Mouse (Mus musculus): ENCODE results near the gene Rin2. TPM values are rescaled to one million over a fixed set of nuclear protein-coding genes. Genes with fewer than 3 reads are reported as not detected.

Rin2 gene
- 50.3 and 55.2 TPM in 2 replicates for polyA plus RNA-seq (2015; fragmentation: Nextera tagmentation; extraction: Ambion mirVana)

DNA sequence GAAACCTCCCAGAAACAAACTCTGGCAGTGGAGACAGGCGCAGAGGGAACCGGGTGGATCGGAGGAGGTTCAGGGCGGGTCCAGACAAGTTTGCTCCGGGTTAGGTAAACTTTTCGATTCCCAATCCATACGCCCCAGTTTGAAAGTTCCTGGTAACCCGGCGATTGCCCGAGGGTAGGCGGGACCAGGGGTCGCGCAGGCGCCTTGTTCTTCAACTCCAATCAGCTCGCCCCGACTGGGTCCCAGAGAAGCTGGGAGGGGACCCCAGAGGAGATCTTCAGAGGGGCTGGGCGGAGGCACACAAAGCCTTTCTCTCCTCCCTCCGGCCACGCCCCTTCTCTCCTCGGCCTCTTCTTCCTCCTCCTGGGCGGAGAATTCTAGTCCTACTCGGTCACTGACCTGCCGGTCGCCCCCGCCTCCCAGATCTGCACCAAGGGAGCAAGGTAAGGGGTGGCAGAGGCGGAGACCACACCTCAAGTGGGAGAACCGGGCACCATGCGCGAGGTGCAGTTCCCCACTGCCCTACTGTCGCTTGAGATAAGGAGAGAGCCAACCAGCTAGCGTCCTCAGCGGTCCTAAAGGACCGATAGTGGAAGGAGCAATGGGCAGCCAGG, at the start of gene Rin2:
Gene Rin2 (plus strand): TSS at position 74 of the 614 bp plus-strand sequence.
- H3K27ac ChIP-seq (ENCODE audit: low read length): peak within 1 kb of the TSS; percentile 86
- no peaks in the 10 kb centered on the region for H3K36me3 ChIP-seq (ENCODE audit: insufficient read depth, low read length)
- ATAC-seq (peak; percentile 76), DNase-seq (ENCODE audit: low spot score) (peak; percentile 89)
- TF ChIP-seq EP300 (IDR thresholded peaks at IDR 0.05) (no peak), CTCF (IDR thresholded peaks at IDR 0.05) (no peak)
- peak within 1 kb of the TSS; percentile 56 for H3K9ac ChIP-seq (replicated peaks; ENCODE audit: low read depth)
- WGBS: under 1% methylated on average over 23 of the region's 33 CpGs
- no peaks in the 10 kb centered on the region for H3K9me3 ChIP-seq (ENCODE audit: low read length)
- peak within 1 kb of the TSS; percentile 94 for H3K4me2 ChIP-seq (replicated peaks; ENCODE audit: low read depth, low read length)
- H3K4me3 ChIP-seq (ENCODE audit: low read depth, low read length): peak within 1 kb of the TSS; percentile 76
- H3K27me3 ChIP-seq (replicated peaks; ENCODE audit: insufficient read depth, low read length): no peaks in the 10 kb centered on the region
- H3K4me1 ChIP-seq (ENCODE audit: insufficient read depth, low read depth, low read length): peaks cover 3% of the 10 kb centered on the region; the same call in 1 of the 2 replicates

DNA sequence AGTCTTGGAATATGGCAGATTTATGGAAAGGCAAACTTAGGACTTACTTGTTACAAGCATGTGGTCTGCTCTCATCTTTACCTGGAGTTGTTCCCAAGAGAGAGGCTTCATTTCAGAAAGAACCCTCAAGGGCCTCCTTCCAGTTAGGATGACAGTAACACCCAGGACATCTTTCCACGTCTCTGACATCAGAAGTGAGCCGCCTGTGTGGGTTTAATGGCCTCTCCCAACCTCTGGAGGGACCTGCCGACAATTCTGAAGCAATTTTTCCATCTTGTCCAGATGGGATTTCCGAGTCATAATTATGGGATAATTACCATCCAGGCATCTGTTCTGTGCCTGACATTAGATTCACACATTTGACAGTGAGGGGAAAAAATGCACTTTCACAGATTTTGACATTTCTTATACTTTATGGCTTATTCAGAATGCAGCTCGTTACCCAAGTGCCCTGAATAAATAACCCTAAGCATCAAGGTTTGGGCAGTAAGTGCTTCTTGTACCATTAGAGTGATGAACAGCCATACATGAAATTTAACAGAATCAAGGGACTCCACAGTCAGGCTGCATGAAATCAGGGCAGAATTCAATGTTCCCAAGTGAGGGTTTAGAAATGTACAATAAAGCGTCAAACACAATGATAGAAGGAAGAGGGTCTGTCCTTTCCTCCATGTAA, 43.8 kb upstream of the Rin2 start:
- DNase-seq (ENCODE audit: low spot score) (no peak), ATAC-seq (no peak)
- 83% methylated on average over 6 of the region's 6 CpGs for whole genome bisulfite sequencing
- Histone ChIP-seq H3K9ac (replicated peaks; ENCODE audit: low read depth) (no peak overlapping the region), H3K4me3 (ENCODE audit: low read depth, low read length) (no peak overlapping the region), H3K36me3 (ENCODE audit: insufficient read depth, low read length) (no peaks in the 10 kb centered on the region), H3K9me3 (ENCODE audit: low read length) (no peaks in the 10 kb centered on the region), H3K4me2 (replicated peaks; ENCODE audit: low read depth, low read length) (no peak overlapping the region), H3K27ac (ENCODE audit: low read length) (no peak overlapping the region), H3K4me1 (ENCODE audit: insufficient read depth, low read depth, low read length) (no peaks in the 10 kb centered on the region), H3K27me3 (replicated peaks; ENCODE audit: insufficient read depth, low read length) (no peaks in the 10 kb centered on the region)
- TF ChIP-seq CTCF (IDR thresholded peaks at IDR 0.05): no peak
- TF ChIP-seq EP300 (IDR thresholded peaks at IDR 0.05): no peak

DNA sequence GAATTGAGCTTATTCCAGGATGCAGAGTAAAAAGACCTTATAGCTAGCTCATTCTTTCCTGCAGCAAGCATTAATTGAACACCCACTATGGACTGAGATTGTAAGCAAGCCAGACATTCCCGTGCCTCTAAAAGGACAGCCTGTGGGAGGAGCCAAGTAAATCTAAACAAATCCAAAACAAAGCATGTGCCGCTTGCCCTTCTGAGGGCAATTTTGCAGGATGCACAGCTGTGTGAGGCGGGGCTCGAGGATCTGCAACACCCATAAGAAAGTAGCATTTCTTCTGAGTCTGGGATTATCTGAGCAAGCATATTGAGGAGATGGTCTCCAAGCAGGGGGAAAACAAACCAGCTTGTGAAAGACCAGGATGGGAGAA, 43.2 kb upstream of the Rin2 start:
- Histone ChIP-seq H3K27ac (ENCODE audit: low read length) (no peak overlapping the region), H3K36me3 (ENCODE audit: insufficient read depth, low read length) (no peaks in the 10 kb centered on the region), H3K4me3 (ENCODE audit: low read depth, low read length) (no peak overlapping the region), H3K4me1 (ENCODE audit: insufficient read depth, low read depth, low read length) (no peaks in the 10 kb centered on the region), H3K9ac (replicated peaks; ENCODE audit: low read depth) (no peak overlapping the region), H3K9me3 (ENCODE audit: low read length) (no peaks in the 10 kb centered on the region), H3K27me3 (replicated peaks; ENCODE audit: insufficient read depth, low read length) (no peaks in the 10 kb centered on the region), H3K4me2 (replicated peaks; ENCODE audit: low read depth, low read length) (no peak overlapping the region)
- TF ChIP-seq EP300 (IDR thresholded peaks at IDR 0.05): no peak
- TF ChIP-seq CTCF (IDR thresholded peaks at IDR 0.05): no peak
- ATAC-seq: no peak; the same call in 1 of the 2 replicates
- peak; percentile 9 for DNase-seq (ENCODE audit: low spot score)
- WGBS: 28% methylated on average over 4 of the region's 4 CpGs

DNA sequence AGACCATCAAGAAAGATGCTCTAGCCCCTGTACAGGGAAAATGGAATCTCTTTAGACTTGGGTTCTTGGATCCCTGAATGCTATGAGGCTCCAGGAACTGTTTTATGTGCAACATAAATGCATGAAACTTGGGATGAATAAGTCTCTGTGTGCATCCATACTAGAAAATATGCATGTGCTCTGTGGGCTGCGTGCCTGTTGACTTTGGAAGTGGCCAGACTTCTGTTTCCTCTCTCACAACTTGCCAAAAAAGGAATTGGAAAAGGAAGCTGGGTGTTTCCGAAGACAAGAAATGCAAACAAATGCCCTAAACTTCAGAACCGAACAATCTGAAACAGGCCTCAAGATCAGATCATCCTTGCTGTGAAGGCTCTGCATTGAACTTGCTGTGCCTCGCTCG, 41.2 kb upstream of the Rin2 start:
- Histone ChIP-seq H3K4me1 (ENCODE audit: insufficient read depth, low read depth, low read length) (no peaks in the 10 kb centered on the region), H3K4me2 (replicated peaks; ENCODE audit: low read depth, low read length) (no peak overlapping the region), H3K9me3 (ENCODE audit: low read length) (no peaks in the 10 kb centered on the region), H3K4me3 (ENCODE audit: low read depth, low read length) (no peak overlapping the region), H3K27me3 (replicated peaks; ENCODE audit: insufficient read depth, low read length) (no peaks in the 10 kb centered on the region), H3K36me3 (ENCODE audit: insufficient read depth, low read length) (no peaks in the 10 kb centered on the region), H3K9ac (replicated peaks; ENCODE audit: low read depth) (no peak overlapping the region), H3K27ac (ENCODE audit: low read length) (no peak overlapping the region)
- TF ChIP-seq EP300 (IDR thresholded peaks at IDR 0.05): no peak
- TF ChIP-seq CTCF (IDR thresholded peaks at IDR 0.05): no peak
- ATAC-seq (no peak), DNase-seq (ENCODE audit: low spot score) (no peak)
- WGBS: 51% methylated on average over 5 of the region's 5 CpGs

DNA sequence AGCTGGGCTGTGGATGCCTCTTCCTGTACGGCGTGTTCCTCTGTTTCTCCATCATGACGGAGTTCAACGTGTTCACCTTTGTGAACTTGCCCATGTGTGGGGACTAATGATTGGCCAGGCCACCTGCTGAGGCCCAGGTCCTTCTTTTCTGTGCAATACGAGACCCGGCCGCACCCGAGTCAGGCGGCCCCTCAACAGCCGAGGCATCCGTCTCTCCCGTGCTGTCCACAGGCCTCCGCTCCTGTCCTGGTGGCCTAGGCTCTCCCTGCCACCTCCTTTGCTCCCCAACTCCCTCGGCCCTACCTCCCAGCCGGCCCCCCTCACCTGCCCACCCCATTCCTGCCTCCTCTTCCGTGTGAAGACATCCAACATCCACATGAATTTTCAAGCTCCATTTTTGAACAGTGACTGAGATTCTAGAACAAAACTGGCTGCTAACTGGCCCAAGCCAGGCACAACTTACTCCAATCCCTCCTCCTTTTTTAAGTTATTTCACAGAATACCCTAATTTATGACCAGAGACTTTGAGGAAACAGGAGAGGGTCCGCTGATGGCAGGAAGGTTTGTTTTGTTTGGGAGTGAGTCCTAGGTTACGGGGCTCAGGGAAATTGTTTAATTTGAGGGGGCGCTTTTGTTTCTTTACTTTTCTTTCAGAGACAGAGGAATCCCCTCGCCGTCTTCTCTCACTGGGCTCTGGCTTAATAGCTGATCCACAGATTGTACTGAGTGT, 34.6 kb upstream of the Rin2 start:
- H3K4me3 ChIP-seq (ENCODE audit: low read depth, low read length): no peak overlapping the region
- H3K9me3 ChIP-seq (ENCODE audit: low read length): no peaks in the 10 kb centered on the region
- TF ChIP-seq EP300 (IDR thresholded peaks at IDR 0.05) (no peak), CTCF (IDR thresholded peaks at IDR 0.05) (no peak)
- no peaks in the 10 kb centered on the region for H3K36me3 ChIP-seq (ENCODE audit: insufficient read depth, low read length)
- H3K27me3 ChIP-seq (replicated peaks; ENCODE audit: insufficient read depth, low read length): no peaks in the 10 kb centered on the region
- DNase-seq (ENCODE audit: low spot score): no peak
- 64% methylated on average over 21 of the region's 21 CpGs for WGBS
- H3K27ac ChIP-seq (ENCODE audit: low read length): no peak overlapping the region
- no peak for ATAC-seq
- no peaks in the 10 kb centered on the region for H3K4me1 ChIP-seq (ENCODE audit: insufficient read depth, low read depth, low read length)
- no peak overlapping the region for H3K4me2 ChIP-seq (replicated peaks; ENCODE audit: low read depth, low read length)
- H3K9ac ChIP-seq (replicated peaks; ENCODE audit: low read depth): no peak overlapping the region

DNA sequence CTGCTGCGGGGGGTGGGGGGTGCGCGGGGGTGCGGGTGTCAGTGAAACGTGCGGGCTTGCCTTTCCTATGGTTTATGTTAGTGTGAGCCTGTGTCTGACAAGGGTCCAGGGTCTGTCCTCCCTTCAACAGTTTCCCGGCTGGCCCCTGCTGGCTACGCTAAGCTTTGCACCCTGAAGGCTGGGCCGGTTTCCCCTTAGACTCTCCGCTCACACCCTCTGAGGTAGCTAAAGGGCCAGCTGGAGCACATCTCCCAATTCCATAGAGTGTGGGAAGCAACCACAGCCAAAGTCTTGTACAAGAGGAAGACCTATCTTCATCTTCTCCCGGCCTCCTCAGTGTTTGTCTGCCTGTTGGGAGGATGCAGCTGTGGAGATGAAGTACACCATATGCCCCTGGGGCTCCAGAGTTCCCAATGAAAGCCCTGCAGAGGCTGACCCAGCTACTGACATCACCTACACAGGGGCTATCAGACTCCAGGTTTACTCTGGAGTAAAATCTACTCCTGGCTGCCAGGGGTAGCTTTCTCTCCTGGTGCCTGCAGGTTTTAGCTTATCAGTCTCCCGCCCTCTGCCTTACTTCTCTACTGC, 19.5 kb upstream of the Rin2 start:
- no peak for DNase-seq (ENCODE audit: low spot score)
- ATAC-seq: peak; percentile 48; the same call in 1 of the 2 replicates
- H3K27me3 ChIP-seq (replicated peaks; ENCODE audit: insufficient read depth, low read length): no peaks in the 10 kb centered on the region
- no peaks in the 10 kb centered on the region for H3K4me1 ChIP-seq (ENCODE audit: insufficient read depth, low read depth, low read length)
- no peak overlapping the region for H3K9ac ChIP-seq (replicated peaks; ENCODE audit: low read depth)
- H3K36me3 ChIP-seq (ENCODE audit: insufficient read depth, low read length): no peaks in the 10 kb centered on the region
- TF ChIP-seq CTCF (IDR thresholded peaks at IDR 0.05) (peak; percentile 47), EP300 (IDR thresholded peaks at IDR 0.05) (no peak)
- H3K27ac ChIP-seq (ENCODE audit: low read length): no peak overlapping the region
- no peak overlapping the region for H3K4me2 ChIP-seq (replicated peaks; ENCODE audit: low read depth, low read length)
- 28% methylated on average over 12 of the region's 12 CpGs for WGBS
- H3K9me3 ChIP-seq (ENCODE audit: low read length): no peaks in the 10 kb centered on the region
- H3K4me3 ChIP-seq (ENCODE audit: low read depth, low read length): no peak overlapping the region

Data from lung, postnatal 0 days (tissue).